Comparison of ENCODE assay signal across 17 mouse cellular contexts in the genomic region with DNA sequence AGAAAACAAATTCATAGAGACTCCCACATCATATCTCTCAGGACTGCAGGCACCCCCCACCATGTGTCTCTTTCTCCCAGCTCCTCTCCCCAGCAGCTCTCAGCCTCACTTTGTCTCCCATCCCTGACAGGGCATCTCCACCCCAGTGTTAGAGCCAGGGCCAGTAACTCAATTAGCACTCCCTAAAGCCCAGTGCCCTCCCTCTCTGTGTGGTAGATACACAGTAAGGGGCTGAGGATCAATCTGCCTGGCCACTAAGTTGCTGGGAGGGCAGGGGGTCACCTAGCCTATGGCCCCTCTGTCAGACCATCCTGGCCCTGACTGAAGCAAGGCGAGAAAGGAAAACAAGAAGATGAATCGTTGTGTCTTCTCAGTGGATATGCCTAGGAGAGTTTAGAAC.
DNase-seq lines count a peak whose midpoint lies in the region; ATAC-seq and TF ChIP-seq lines count a peak whose summit lies in the region.
"Had no signal": no experiment of that assay in that cellular context is flagged by ENCODE, and none has a peak within 500 bp of the region (broad histone marks: within the 10 kb centered on the region; RNA-seq: fewer than 3 reads in every experiment).

No protein-coding gene starts in this region.

- no peak for TF ChIP-seq POLR2A in MEL (IDR thresholded peaks at IDR 0.05; ENCODE audit: control insufficient read depth in 1 of 2, insufficient read depth in 1 of 2, low read depth in 1 of 2, low read length in 2 of 2, poor library complexity in 1 of 2)

- H3K9me3 ChIP-seq in kidney, embryonic 14.5 days (ENCODE audit: control insufficient read depth, low read length), result no peaks in the 10 kb centered on the region
- no peaks in the 10 kb centered on the region for H3K9me3 ChIP-seq in MEL (replicated peaks; ENCODE audit: insufficient read depth, low read length)
- H3K9me3 ChIP-seq in neural tube, embryonic 11.5 days (ENCODE audit: control insufficient read depth, low read length), result no peaks in the 10 kb centered on the region
- H3K9me3 ChIP-seq: neural tube, embryonic 13.5 days had no signal

- peaks cover 3% of the 10 kb centered on the region; the same call in 1 of the 2 replicates for H3K4me1 ChIP-seq in kidney, embryonic 14.5 days (ENCODE audit: control insufficient read depth, insufficient read depth, low read length)
- H3K4me1 ChIP-seq in MEL (ENCODE audit: control insufficient read depth in 1 of 2, insufficient read depth in 2 of 2, low read length in 2 of 2), result no peaks in the 10 kb centered on the region
- peaks cover 10% of the 10 kb centered on the region for H3K4me1 ChIP-seq in neural tube, embryonic 11.5 days (ENCODE audit: control insufficient read depth, insufficient read depth, low read length)

- no peaks in the 10 kb centered on the region for H3K79me2 ChIP-seq in MEL (ENCODE audit: control insufficient read depth, insufficient read depth, low read length, poor library complexity)

- peak; percentile 89 for ATAC-seq in kidney, embryonic 14.5 days (ENCODE audit: low FRiP score, low TSS enrichment)
- no peak for ATAC-seq in neural tube, embryonic 11.5 days (ENCODE audit: insufficient read depth, low FRiP score, low TSS enrichment)
- ATAC-seq: hindbrain, postnatal 0 days; midbrain, embryonic 16.5 days had no signal

- no peaks in the 10 kb centered on the region for H3K27me3 ChIP-seq in kidney, embryonic 14.5 days (ENCODE audit: control insufficient read depth, insufficient read depth, low read length)
- no peaks in the 10 kb centered on the region for H3K27me3 ChIP-seq in MEL (ENCODE audit: control insufficient read depth in 1 of 2, insufficient read depth in 2 of 2, low read length in 2 of 2)
- H3K27me3 ChIP-seq in neural tube, embryonic 11.5 days (ENCODE audit: control insufficient read depth, insufficient read depth, low read length), result 0 out of 2 replicates have a peak, but pooled peaks cover 3% of the 10 kb centered on the region
- H3K27me3 ChIP-seq: Patski had no signal

- no peak overlapping the region for H3K4me2 ChIP-seq in kidney, embryonic 14.5 days (replicated peaks; ENCODE audit: low read depth, low read length)
- no peak overlapping the region for H3K4me2 ChIP-seq in neural tube, embryonic 11.5 days (ENCODE audit: low read depth)
- H3K4me2 ChIP-seq: neural tube, embryonic 13.5 days had no signal

- no peak overlapping the region for H3K9ac ChIP-seq in kidney, embryonic 14.5 days (ENCODE audit: low read depth, low read length)
- H3K9ac ChIP-seq in MEL (ENCODE audit: control insufficient read depth, low read depth, low read length, poor library complexity, severe bottlenecking), result no peak overlapping the region
- no peak overlapping the region for H3K9ac ChIP-seq in neural tube, embryonic 11.5 days (ENCODE audit: low read length)
- H3K9ac ChIP-seq: neural tube, embryonic 13.5 days had no signal

- no peaks in the 10 kb centered on the region for H3K36me3 ChIP-seq in kidney, embryonic 14.5 days (ENCODE audit: control insufficient read depth, insufficient read depth, low read length)
- H3K36me3 ChIP-seq in MEL (ENCODE audit: control insufficient read depth in 1 of 2, insufficient read depth in 2 of 2, low read length in 2 of 2), result no peaks in the 10 kb centered on the region
- H3K36me3 ChIP-seq in neural tube, embryonic 11.5 days (ENCODE audit: control insufficient read depth, insufficient read depth, low read length), result no peaks in the 10 kb centered on the region
- H3K36me3 ChIP-seq: neural tube, embryonic 13.5 days had no signal

- DNase-seq in adrenal gland, adult (ENCODE audit: inconsistent age in 2 of 2, low spot score in 1 of 2), result peak; percentile 5 to 22
- no peak for DNase-seq in adrenal gland, adult 18-20 months (ENCODE audit: low spot score in 2 of 2)
- no peak for DNase-seq in kidney, adult 8-10 months
- peak; percentile 0 for DNase-seq in MEL (ENCODE audit: low read depth, low spot score)
- peak; percentile 24 for DNase-seq in neural tube, embryonic 11.5 days (ENCODE audit: low spot score)
- DNase-seq in cerebellum, adult 11 months, result no peak
- DNase-seq in cerebellum, postnatal 14 days, result no peak
- DNase-seq: gastrocnemius, postnatal 25 days; kidney, adult 18-20 months; right cerebral cortex, postnatal 4 days; thymus, adult 18-20 months had no signal

- TF ChIP-seq EP300 in MEL (IDR thresholded peaks at IDR 0.05; ENCODE audit: low read depth in 1 of 2, low read length in 2 of 2), result no peak

- WGBS in kidney, embryonic 14.5 days, result 20% methylated on average over 2 of the region's 2 CpGs
- WGBS in neural tube, embryonic 11.5 days, result 11% methylated on average over 2 of the region's 2 CpGs

- no peak for TF ChIP-seq CTCF in MEL (IDR thresholded peaks at IDR 0.05 in 2 of 3, conservative IDR thresholded peaks at IDR 0.05 in 1 of 3; ENCODE audit: control insufficient read depth in 1 of 3, insufficient read depth in 1 of 3, low read depth in 2 of 3, low read length in 3 of 3, poor library complexity in 1 of 3, severe bottlenecking in 1 of 3)

- TF ChIP-seq RAD21 in MEL (IDR thresholded peaks at IDR 0.05; ENCODE audit: low read depth, low read length), result no peak

- H3K4me3 ChIP-seq in kidney, embryonic 14.5 days (ENCODE audit: low read length), result no peak overlapping the region
- H3K4me3 ChIP-seq in MEL (ENCODE audit: control insufficient read depth in 1 of 2, insufficient read depth in 1 of 2, low read depth in 2 of 2, low read length in 2 of 2), result no peak overlapping the region
- H3K4me3 ChIP-seq in neural tube, embryonic 11.5 days (ENCODE audit: low read depth, low read length), result no peak overlapping the region
- H3K4me3 ChIP-seq: neural tube, embryonic 13.5 days had no signal

- no peak overlapping the region; the same call in 1 of the 2 replicates for H3K27ac ChIP-seq in kidney, embryonic 14.5 days (ENCODE audit: low read depth, low read length)
- no peak overlapping the region for H3K27ac ChIP-seq in MEL (ENCODE audit: control insufficient read depth, low read depth, low read length)
- no peak overlapping the region for H3K27ac ChIP-seq in neural tube, embryonic 11.5 days (ENCODE audit: low read depth, low read length)
- H3K27ac ChIP-seq: hindbrain, postnatal 0 days; macrophage; neural tube, embryonic 13.5 days had no signal

TF ChIP-seq in MEL, 35 proteins besides CTCF, POLR2A, EP300 and RAD21:
- TF ChIP-seq TCF12 (IDR thresholded peaks at IDR 0.05; ENCODE audit: low read depth, low read length) (no peak), MYB (IDR thresholded peaks at IDR 0.05; ENCODE audit: low read depth, low read length) (no peak), ETS1 (IDR thresholded peaks at IDR 0.05; ENCODE audit: low read depth, low read length) (no peak), CHD2 (IDR thresholded peaks at IDR 0.05; ENCODE audit: low read length) (no peak), MYC (IDR thresholded peaks at IDR 0.05; ENCODE audit: low read depth, low read length) (no peak), MAFK (IDR thresholded peaks at IDR 0.05; ENCODE audit: borderline replicate concordance, low read depth, low read length) (no peak), GATA1 (IDR thresholded peaks at IDR 0.05; ENCODE audit: low read depth, low read length) (no peak), BHLHE40 (IDR thresholded peaks at IDR 0.05; ENCODE audit: borderline replicate concordance, low read depth, low read length) (no peak), RCOR1 (IDR thresholded peaks at IDR 0.05; ENCODE audit: low read depth, low read length) (no peak), ZKSCAN1 (IDR thresholded peaks at IDR 0.05; ENCODE audit: low read depth, low read length) (no peak), TBP (IDR thresholded peaks at IDR 0.05; ENCODE audit: low read depth, low read length) (no peak), SMC3 (IDR thresholded peaks at IDR 0.05; ENCODE audit: low read depth, low read length) (no peak), MEF2A (IDR thresholded peaks at IDR 0.05; ENCODE audit: extremely low read depth, insufficient replicate concordance, low read depth, low read length, poor library complexity, severe bottlenecking) (no peak), JUND (IDR thresholded peaks at IDR 0.05; ENCODE audit: low read depth, low read length) (no peak)
TF ChIP-seq in MEL: peak in this region for 0.

Comparison
In these comparisons a context has a peak if more than half of its experiments do, and no peak if none do; other contexts are left out.
1. DNase-seq: peak in adrenal gland, adult (2 of 2), MEL (single experiment) and neural tube, embryonic 11.5 days (single experiment); none in adrenal gland, adult 18-20 months (0 of 2), kidney, adult 8-10 months (0 of 2), cerebellum, adult 11 months (single experiment) and cerebellum, postnatal 14 days (0 of 2).